Mouse (Mus musculus) intestine, postnatal 0 days (tissue): ENCODE data around the gene Taf7l. TPM values are rescaled to one million over a fixed set of nuclear protein-coding genes. Genes with fewer than 3 reads are reported as not detected.

ENCODE experiments used
- ATAC-seq: fragments of 200-750 bp; cut with Nextera tagmentation; 2 replicates; pipeline ENCODE4 v1.8.0; 2017; ENCODE audit warnings: mild to moderate bottlenecking, moderate TSS enrichment, moderate library complexity
- H3K27ac ChIP-seq: fragments of 300-500 bp; sonication (generic); 2 replicates; pipeline ENCODE4 v1.5.1; 2014; ENCODE audit warnings: mild to moderate bottlenecking, low read depth, low read length, moderate library complexity
- H3K27me3 ChIP-seq: fragments of 300-500 bp; sonication (generic); replicated peaks from 2 replicates; pipeline ENCODE4 v1.6.1; 2014; ENCODE audit warnings: low read length, mixed read lengths; ENCODE audit not compliant: control insufficient read depth, insufficient read depth
- H3K36me3 ChIP-seq: fragments of 300-500 bp; sonication (generic); 2 replicates; pipeline ENCODE4 v1.6.1; 2014; ENCODE audit warnings: mild to moderate bottlenecking, moderate library complexity; ENCODE audit not compliant: control insufficient read depth, insufficient read depth
- H3K4me1 ChIP-seq: fragments of 300-500 bp; sonication (generic); replicated peaks from 2 replicates; pipeline ENCODE4 v1.6.1; 2014; ENCODE audit warnings: antibody characterized with exemption, low read length, mixed read lengths; ENCODE audit not compliant: control insufficient read depth, insufficient read depth
- H3K4me2 ChIP-seq: fragments of 300-500 bp; sonication (generic); replicated peaks from 2 replicates; pipeline ENCODE4 v1.6.1; 2014; ENCODE audit warnings: low read depth, mild to moderate bottlenecking, moderate library complexity
- H3K4me3 ChIP-seq: fragments of 300-500 bp; sonication (generic); 2 replicates; pipeline ENCODE4 v1.5.1; 2014; ENCODE audit warnings: low read depth, low read length
- H3K9ac ChIP-seq: fragments of 300-500 bp; sonication (generic); 2 replicates; pipeline ENCODE4 v1.6.1; 2014; ENCODE audit warnings: mild to moderate bottlenecking, low read depth, low read length
- H3K9me3 ChIP-seq: fragments of 300-500 bp; sonication (generic); 2 replicates; pipeline ENCODE4 v1.6.1; 2016; ENCODE audit warnings: mixed run types; ENCODE audit not compliant: control insufficient read depth
- CTCF ChIP-seq: sonication (generic); IDR thresholded peaks from 2 replicates; pipeline ENCODE4 v1.5.1; 2016; ENCODE audit warnings: low read depth, mild to moderate bottlenecking, control low read depth, antibody characterized with exemption, moderate library complexity
- WGBS: fragments of 180-500 bp; shearing (Covaris S2); extraction: QIAGEN DNeasy Blood & Tissue Kit; methylation state at CpG from one replicate; pipeline ENCODE4 v1.1.7; 2014; 5-methylcytosine and 5-hydroxymethylcytosine counted together
- polyA plus RNA-seq: library from polyadenylated mRNA; unstranded; fragments of >200 nt; fragmentation: Nextera tagmentation; extraction: Ambion mirVana; gene quantifications from 2 replicates; pipeline ENCODE4 v1.2.1, GENCODE M21; 2015

Gene Taf7l
- polyA plus RNA-seq, 1 experiment from 2014 or later, result not detected

DNA sequence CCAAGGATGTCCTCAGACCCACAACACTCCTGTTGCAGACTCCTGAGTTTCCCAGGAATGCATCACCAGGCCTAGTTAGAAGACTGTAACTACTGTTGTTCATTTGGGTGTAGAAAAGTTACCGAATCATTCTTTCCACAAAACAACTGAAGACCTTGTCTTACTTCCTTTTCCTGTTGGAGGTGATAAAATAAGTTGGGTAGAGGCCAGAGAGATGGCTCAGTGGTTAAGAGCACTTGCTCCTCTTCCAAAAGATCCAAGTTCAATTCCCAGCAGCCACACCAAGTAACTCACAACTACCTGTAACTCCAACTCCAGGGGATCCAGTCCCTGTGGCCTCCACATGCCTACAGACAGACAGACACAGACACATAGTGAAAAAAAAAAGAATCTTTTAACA, 64.2 kb downstream of the Taf7l start:
- H3K4me2 ChIP-seq, result no peak overlapping the region
- TF ChIP-seq CTCF, result no peak
- no peak overlapping the region for H3K4me3 ChIP-seq
- no peaks in the 10 kb centered on the region for H3K4me1 ChIP-seq
- H3K9me3 ChIP-seq, result no peaks in the 10 kb centered on the region
- H3K9ac ChIP-seq, result no peak overlapping the region
- 83% methylated on average over 1 of the region's 1 CpGs for WGBS
- H3K27ac ChIP-seq, result no peak overlapping the region
- ATAC-seq, result no peak
- H3K36me3 ChIP-seq, result no peaks in the 10 kb centered on the region
- H3K27me3 ChIP-seq, result no peaks in the 10 kb centered on the region

Other genes with a start within 250 kb of the Taf7l start
- 13.0 and 14.2 TPM in 2 replicates for gene Trmt2b, start 199.5 kb downstream of the Taf7l start, polyA plus RNA-seq
- gene Tmem35a, start 181.3 kb downstream of the Taf7l start, polyA plus RNA-seq, result 1.9 TPM in 2 replicates
- 5.7 and 7.2 TPM in 2 replicates for gene Cenpi, start 168.4 kb downstream of the Taf7l start, polyA plus RNA-seq
- 0.16 and 0.34 TPM in 2 replicates for gene Drp2, start 71.9 kb downstream of the Taf7l start, polyA plus RNA-seq
- 68.6 and 71.5 TPM in 2 replicates for gene Timm8a1, start 65.4 kb upstream of the Taf7l start, polyA plus RNA-seq
- gene Btk, start 107.1 kb upstream of the Taf7l start, polyA plus RNA-seq, result 0.81 and 0.83 TPM in 2 replicates
- gene Rpl36a, start 109.2 kb upstream of the Taf7l start, polyA plus RNA-seq, result 308 and 311 TPM in 2 replicates
- gene Gla, start 124.6 kb upstream of the Taf7l start, polyA plus RNA-seq, result 25.9 and 26.2 TPM in 2 replicates
- 81.7 and 88.7 TPM in 2 replicates for gene Hnrnph2, start 124.7 kb upstream of the Taf7l start, polyA plus RNA-seq
- 1.2 and 1.4 TPM in 2 replicates for gene Armcx4, start 210.0 kb upstream of the Taf7l start, polyA plus RNA-seq
- 12.1 and 12.9 TPM in 2 replicates for gene Armcx1, start 241.5 kb upstream of the Taf7l start, polyA plus RNA-seq